Mouse (Mus musculus) megakaryocyte, embryonic 14.5 days (primary cell): ENCODE data around the gene F2rl1. TPM values are rescaled to one million over a fixed set of nuclear protein-coding genes. Genes with fewer than 3 reads are reported as not detected.
"Not testable (repeated sequence)": the region's sequence is repeated elsewhere in the genome, so short reads cannot be mapped to it uniquely, and the experiment has no call there.

ENCODE experiments used
- H3K27me3 ChIP-seq: replicated peaks from 2 replicates; pipeline ENCODE3; 2012; ENCODE audit warnings: inconsistent platforms
- H3K36me3 ChIP-seq: replicated peaks from 2 replicates; pipeline ENCODE3; 2012; ENCODE audit warnings: low read length, inconsistent platforms, mixed read lengths
- H3K4me1 ChIP-seq: 2 replicates; pipeline ENCODE4 v1.6.1; 2012; ENCODE audit warnings: inconsistent platforms
- H3K4me3 ChIP-seq: replicated peaks from 2 replicates; pipeline ENCODE3; 2012; ENCODE audit warnings: moderate library complexity, mild to moderate bottlenecking, inconsistent platforms
- H3K9me3 ChIP-seq: 2 replicates; pipeline ENCODE4 v1.6.1; 2012; ENCODE audit warnings: inconsistent platforms
- FLI1 ChIP-seq: IDR thresholded peaks from 2 replicates; pipeline ENCODE4 v1.6.1; 2012; ENCODE audit warnings: low read length, inconsistent platforms, mixed read lengths
- GATA1 ChIP-seq: IDR thresholded peaks from 3 replicates; pipeline ENCODE4 v1.6.1; 2012; ENCODE audit warnings: mixed read lengths, low read length, inconsistent platforms, borderline replicate concordance
- polyA plus RNA-seq: library from polyadenylated mRNA; stranded (reverse); fragments of >175 nt; gene quantifications from 2 replicates; pipeline ENCODE4 v1.2.3, GENCODE M21; 2012; ENCODE audit warnings: low replicate concordance; ENCODE audit not compliant: insufficient read depth

Gene F2rl1
- polyA plus RNA-seq, 1 experiment: not detected

DNA sequence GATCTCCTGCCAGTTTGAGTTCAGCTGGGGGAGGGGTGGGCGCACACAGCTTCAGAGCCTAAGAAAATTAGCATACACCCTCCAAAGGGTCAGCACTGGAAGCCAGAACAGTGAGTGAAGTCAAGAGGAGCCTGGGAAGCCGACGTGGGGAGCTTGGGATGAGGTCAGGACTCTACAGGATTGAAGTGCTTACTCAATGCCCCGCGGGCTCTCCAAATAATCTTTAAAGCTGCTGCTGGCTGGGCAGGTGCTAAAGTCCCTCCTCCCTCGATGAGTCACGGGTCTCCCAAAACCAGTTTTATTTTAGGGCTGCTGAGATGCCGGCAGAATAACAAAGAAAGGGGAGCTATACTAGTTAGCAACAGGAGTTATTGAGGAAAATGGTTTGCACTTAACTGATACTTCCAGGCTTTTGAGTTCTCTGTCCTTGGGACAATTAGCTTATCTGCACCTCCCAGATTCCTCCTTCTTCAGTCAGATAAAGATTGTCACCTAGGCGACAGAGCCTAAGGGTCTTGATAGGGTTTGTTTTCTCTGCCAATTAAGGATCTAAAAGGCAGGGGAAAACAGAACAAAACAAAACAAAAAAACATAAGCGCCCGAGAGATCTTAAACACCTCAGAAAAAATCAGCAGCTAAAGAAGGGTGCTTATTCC lies 10.6 kb upstream of the F2rl1 start:
- H3K9me3 ChIP-seq: peaks cover 9% of the 10 kb centered on the region; the same call in 1 of the 2 replicates
- no peak for TF ChIP-seq GATA1
- TF ChIP-seq FLI1: no peak
- H3K27me3 ChIP-seq: peaks cover 73% of the 10 kb centered on the region
- no peak overlapping the region for H3K4me3 ChIP-seq
- no peaks in the 10 kb centered on the region for H3K36me3 ChIP-seq
- H3K4me1 ChIP-seq: peaks cover 17% of the 10 kb centered on the region

DNA sequence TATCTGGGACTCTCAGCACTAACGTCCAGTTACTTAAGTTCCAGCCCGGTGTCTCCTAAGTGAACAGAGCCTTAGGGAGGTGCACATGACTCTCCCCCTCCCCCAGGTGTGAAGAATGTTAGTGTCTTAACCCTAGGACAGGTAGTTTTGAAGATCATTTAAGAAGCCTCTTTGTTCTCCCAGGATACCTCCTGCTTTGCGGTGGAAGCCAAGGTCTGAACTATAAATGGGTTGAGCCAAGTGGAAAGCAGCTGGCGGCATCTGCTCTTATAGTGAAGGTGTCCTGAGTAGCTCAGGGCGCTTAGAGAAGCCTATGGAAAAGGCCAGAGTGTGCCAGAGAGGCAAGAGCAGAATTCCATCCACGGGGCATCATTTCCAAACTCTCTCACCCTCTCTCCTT lies 10.0 kb upstream of the F2rl1 start:
- no peak for TF ChIP-seq GATA1
- no peak for TF ChIP-seq FLI1
- no peaks in the 10 kb centered on the region for H3K36me3 ChIP-seq
- H3K4me3 ChIP-seq: no peak overlapping the region
- H3K9me3 ChIP-seq: peaks cover 9% of the 10 kb centered on the region; the same call in 1 of the 2 replicates
- peaks cover 71% of the 10 kb centered on the region for H3K27me3 ChIP-seq
- H3K4me1 ChIP-seq: peaks cover 17% of the 10 kb centered on the region

DNA sequence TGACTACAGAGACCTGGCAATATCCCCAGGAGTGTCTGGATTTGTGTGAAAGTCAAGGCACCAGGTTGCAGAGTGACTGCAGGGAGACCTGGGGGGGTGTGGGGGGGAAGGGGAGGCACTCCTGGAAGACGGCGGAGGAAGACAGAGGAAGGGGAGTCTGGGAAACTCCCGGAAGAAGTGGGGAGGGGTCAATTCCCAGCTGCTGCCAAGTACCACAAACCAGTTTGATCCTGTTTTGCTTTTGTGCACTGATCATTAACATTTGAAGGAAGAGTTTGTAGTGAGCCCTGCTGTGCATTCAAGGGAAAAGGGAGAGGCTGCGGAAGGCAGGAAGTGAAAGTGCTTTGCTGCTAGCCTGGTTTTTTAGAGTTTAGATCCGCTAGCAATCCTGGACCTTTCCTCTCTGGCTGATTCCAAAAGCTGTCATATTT lies 9.1 kb upstream of the F2rl1 start:
- Histone ChIP-seq H3K36me3 (no peaks in the 10 kb centered on the region), H3K27me3 (peaks cover 71% of the 10 kb centered on the region), H3K4me3 (peak overlapping the region; percentile 33), H3K9me3 (peaks cover 6% of the 10 kb centered on the region; the same call in 1 of the 2 replicates), H3K4me1 (peaks cover 17% of the 10 kb centered on the region)
- no peak for TF ChIP-seq FLI1

DNA sequence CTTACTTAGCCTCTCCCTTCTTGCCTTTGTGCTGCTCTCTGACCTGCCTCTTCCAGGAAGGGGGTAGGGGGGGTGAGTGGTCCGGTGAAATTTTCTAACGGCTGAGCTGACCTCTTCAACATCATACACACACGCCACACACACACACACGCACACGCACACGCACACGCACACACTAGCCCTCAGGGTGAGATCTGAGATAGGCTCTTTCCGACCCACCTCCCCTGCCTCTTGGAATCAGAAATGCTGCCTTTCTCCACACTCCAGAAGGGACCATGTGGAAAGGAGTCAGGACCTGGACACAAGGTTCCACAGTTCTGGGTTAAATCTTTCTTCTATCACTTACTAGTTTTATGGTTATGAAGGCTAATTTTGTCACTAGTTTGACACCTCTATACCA lies 8.6 kb upstream of the F2rl1 start:
- TF ChIP-seq FLI1 (no peak), GATA1 (no peak)
- peaks cover 3% of the 10 kb centered on the region; the same call in 1 of the 2 replicates for H3K9me3 ChIP-seq
- peaks cover 17% of the 10 kb centered on the region for H3K4me1 ChIP-seq
- H3K4me3 ChIP-seq: no peak overlapping the region
- H3K36me3 ChIP-seq: no peaks in the 10 kb centered on the region
- H3K27me3 ChIP-seq: peaks cover 71% of the 10 kb centered on the region

DNA sequence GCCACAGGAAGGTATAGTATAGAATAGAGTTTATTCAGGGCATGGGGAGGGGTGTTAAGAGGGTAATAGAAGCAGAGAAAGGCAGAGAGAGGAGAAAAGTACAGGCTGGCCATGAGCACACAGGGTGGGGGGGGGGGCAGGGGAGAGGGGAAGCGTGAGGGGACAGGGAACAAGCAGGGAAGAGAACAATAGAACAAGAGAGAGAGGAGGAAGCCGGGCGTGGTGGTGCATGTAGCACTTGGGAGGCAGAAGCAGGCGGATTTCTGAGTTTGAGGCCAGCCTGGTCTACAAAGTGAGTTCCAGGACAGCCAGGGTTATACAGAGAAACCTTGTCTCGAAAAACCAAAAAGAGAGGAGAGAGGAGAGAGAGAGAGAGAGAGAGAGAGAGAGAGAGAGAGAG lies 8.1 kb upstream of the F2rl1 start:
- peaks cover 17% of the 10 kb centered on the region for H3K4me1 ChIP-seq
- not testable (repeated sequence) for H3K36me3 ChIP-seq

DNA sequence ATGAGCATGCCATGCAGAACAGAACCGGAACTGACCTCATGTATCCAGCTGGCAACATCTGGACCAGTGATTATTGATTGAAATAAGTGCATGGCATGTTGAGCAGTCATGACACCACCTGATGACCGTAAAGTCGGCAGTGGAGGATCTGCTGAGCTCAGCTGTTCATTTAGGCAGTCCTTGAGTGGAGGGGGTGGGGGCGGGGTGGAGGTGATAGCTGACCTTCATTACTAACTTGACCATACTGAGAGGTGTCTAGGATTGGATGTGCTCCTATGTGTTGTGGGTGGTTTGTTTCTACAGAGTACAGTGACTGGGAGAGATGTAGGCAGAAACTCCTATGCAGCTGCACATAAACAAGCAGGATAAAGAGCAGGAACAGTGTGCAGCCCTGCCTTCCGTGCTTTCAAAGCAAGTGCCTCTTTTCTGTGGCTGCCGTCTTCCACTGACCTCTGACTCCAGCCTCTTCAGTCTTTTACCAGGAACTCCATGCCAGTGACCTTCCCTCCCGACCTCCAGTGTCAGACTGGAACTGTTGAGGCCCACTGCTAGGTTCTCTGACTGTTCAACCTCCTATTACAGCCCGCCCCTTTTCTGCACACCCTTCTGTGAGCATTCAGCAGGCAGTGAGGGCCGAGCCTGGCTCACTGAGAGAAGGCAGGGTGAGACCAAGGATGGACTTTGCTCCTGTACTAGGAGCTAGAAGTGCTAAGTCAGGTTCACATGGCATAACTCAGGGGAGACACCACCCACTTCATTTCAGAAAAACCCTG lies 6.4 kb upstream of the F2rl1 start:
- Histone ChIP-seq H3K4me3 (no peak overlapping the region), H3K27me3 (peaks cover 72% of the 10 kb centered on the region), H3K36me3 (no peaks in the 10 kb centered on the region), H3K4me1 (peaks cover 17% of the 10 kb centered on the region), H3K9me3 (peaks cover 3% of the 10 kb centered on the region; the same call in 1 of the 2 replicates)
- TF ChIP-seq GATA1 (no peak), FLI1 (no peak)

More for the DNA sequence above, 8.1 kb upstream of the F2rl1 start:
- peaks cover 68% of the 10 kb centered on the region for H3K27me3 ChIP-seq
- not testable (repeated sequence) for H3K9me3 ChIP-seq, H3K4me3 ChIP-seq

DNA sequence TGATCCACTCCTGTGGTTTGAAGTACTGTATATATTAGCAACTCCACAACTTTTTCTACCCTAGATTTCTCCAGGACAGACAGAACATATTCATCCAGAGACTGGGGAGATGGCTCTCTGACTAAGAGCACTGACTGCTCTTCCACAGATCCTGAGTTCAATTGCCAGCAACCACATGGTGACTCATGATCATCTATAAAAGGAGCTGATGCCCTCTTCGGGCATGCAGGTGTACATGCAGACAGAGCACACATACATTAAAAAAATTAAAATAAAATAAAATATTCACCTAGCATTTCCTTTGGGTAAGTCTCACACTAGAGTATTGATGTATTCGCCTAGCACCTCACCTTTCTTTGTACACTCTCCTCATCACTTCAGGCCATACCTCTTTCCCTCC lies 4.2 kb upstream of the F2rl1 start:
- Histone ChIP-seq H3K9me3 (peaks cover 3% of the 10 kb centered on the region; the same call in 1 of the 2 replicates), H3K4me1 (peaks cover 14% of the 10 kb centered on the region), H3K27me3 (peaks cover 78% of the 10 kb centered on the region), H3K4me3 (no peak overlapping the region), H3K36me3 (no peaks in the 10 kb centered on the region)
- TF ChIP-seq GATA1: no peak
- TF ChIP-seq FLI1: no peak

DNA sequence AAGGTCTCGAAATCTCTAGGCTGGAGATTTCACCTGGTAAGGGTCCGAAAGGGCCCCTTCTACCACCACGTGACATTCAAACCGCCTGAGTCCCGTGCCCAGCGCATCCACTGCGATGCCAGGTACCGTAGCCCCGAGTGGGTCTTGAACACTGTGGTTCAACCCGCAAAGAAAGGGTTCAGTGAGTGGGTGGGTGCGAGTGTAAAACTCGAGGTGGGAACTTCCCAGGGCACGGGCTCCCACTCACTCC lies 678 bp downstream of the F2rl1 start:
- no peaks in the 10 kb centered on the region for H3K9me3 ChIP-seq
- peaks cover 17% of the 10 kb centered on the region for H3K4me1 ChIP-seq
- TF ChIP-seq FLI1 (no peak), GATA1 (no peak)
- no peaks in the 10 kb centered on the region for H3K36me3 ChIP-seq
- H3K4me3 ChIP-seq: peak overlapping the region; percentile 86
- peaks cover 77% of the 10 kb centered on the region for H3K27me3 ChIP-seq

DNA sequence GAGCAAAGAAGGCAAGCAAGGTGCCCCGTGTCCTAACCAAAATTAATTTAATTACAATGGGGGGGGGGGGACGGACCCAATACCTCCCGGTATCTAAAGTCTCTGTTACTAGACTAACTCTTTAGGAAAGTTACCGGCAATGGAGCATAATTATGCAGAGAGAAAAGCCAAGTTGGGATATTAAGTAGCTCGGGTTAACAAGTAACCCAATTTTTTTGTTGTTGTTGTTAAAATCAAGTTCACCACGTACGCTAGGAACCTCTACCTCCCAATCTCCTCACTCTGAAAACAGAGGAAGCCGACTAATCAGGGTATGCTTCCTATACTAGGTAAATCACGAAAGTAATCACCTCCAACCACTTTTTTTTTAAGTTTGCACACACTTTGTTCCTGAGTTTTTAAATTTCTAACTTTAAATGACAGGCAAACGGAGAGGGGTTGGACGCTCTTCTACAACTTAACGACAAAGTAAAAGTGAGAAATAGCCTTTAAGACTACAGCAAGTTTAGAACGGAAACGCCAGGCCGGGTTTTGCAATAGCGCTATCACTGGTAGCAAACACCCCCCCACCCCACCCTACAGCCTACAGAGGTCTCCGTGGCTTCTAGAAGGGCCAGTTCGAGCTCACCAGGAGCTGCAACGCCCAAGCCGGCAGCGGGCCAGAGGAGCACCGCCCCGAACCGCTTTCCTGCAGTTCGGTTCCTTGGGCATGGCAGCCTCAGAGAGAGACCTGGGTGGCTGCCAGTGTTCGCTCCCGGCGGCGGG lies 1.2 kb downstream of the F2rl1 start:
- Histone ChIP-seq H3K36me3 (no peaks in the 10 kb centered on the region), H3K4me3 (peak overlapping the region; percentile 86), H3K4me1 (peaks cover 17% of the 10 kb centered on the region), H3K27me3 (peaks cover 77% of the 10 kb centered on the region), H3K9me3 (no peaks in the 10 kb centered on the region)
- TF ChIP-seq GATA1 (no peak), FLI1 (no peak)

DNA sequence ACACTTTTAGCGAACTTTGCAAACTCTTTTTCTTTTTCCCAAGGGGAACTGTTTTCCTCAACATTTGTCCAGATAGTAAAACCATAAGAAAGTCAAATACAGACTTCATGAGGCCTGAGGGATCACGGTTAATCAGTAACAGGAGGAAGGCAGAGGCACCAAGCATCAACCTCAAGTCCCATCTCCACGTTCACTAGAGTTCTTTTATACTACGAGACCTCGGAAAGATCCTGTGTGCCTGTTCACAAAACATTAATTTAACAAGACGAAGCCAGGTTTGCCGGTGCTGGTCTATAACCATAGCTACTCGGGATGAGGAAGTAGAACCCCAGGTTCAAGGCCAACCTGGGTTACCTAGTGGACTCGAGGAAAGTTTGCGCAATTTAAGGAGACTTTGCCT lies 2.9 kb downstream of the F2rl1 start:
- Histone ChIP-seq H3K4me3 (no peak overlapping the region), H3K9me3 (no peaks in the 10 kb centered on the region), H3K27me3 (peaks cover 72% of the 10 kb centered on the region), H3K4me1 (peaks cover 17% of the 10 kb centered on the region), H3K36me3 (no peaks in the 10 kb centered on the region)
- TF ChIP-seq FLI1 (no peak), GATA1 (no peak)

DNA sequence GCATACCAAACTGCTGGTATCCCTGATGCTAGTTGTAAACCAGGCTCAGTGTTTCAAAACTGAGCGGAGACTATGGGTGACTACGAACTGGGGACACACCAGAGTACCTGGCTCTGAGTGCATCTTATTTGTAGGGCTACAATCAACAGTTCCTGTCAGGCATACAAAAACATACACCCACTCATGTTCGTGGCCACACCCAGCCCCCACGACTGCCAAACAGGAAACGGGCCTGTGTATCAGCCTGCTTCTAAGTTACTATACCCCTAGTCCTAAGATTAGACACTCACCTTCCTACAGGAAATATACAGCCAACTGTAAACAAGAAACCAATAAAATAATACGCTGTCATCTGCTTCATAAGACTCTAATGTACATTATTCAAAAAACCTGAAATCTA lies 4.0 kb downstream of the F2rl1 start:
- Histone ChIP-seq H3K36me3 (no peaks in the 10 kb centered on the region), H3K4me3 (no peak overlapping the region), H3K4me1 (peaks cover 17% of the 10 kb centered on the region), H3K9me3 (no peaks in the 10 kb centered on the region), H3K27me3 (peaks cover 63% of the 10 kb centered on the region)
- TF ChIP-seq GATA1: no peak
- TF ChIP-seq FLI1: no peak
